Mouse (Mus musculus) left cerebral cortex, postnatal 25 days (tissue): ENCODE results near the gene Inpp5d. TPM values are rescaled to one million over a fixed set of nuclear protein-coding genes. Genes with fewer than 3 reads are reported as not detected.

ENCODE experiments used
- DNase-seq, 2 experiments: peaks; one replicate each; pipeline ENCODE4 v3.0.0; 2022; ENCODE audit warnings: low spot score in 2 of 2, mixed read lengths in 1 of 2
- intact Hi-C: fragments of 180-260 bp; cut with DNase I; formaldehyde crosslinking; loops from one replicate; pipeline ENCODE4 v1.15.1; 2025
- total RNA-seq, 2 experiments: library from RNA; stranded (reverse); gene quantifications; 2 replicates each; pipeline ENCODE4 v1.2.3; 2021

The Inpp5d gene
- total RNA-seq, 2 experiments from 2014 or later = 17.4 to 23.5 TPM

GRCm38 (mm10) chr1:87621146-87621857 is 1.2 kb downstream of the Inpp5d start:
- no peak for DNase-seq
- intact Hi-C loops = no loop called here

GRCm38 (mm10) chr1:87621858-87622279 is 1.8 kb downstream of the Inpp5d start:
- intact Hi-C loops = no loop called here
- DNase-seq = peak in 1 of 2 experiments; percentile 84

GRCm38 (mm10) chr1:87623977-87624666 is 4.0 kb downstream of the Inpp5d start:
- no peak for DNase-seq
- intact Hi-C loops = no loop called here

- intact Hi-C loops = no loop called here
- no peak for DNase-seq
Measured at GRCm38 (mm10) chr1:87624826-87625225, 4.7 kb downstream of the Inpp5d start.

- DNase-seq = no peak
- intact Hi-C loops = no loop called here
Measured at GRCm38 (mm10) chr1:87625254-87626025, 5.3 kb downstream of the Inpp5d start.

- DNase-seq = peak in 1 of 2 experiments; percentile 39
- intact Hi-C loops = no loop called here
Measured at GRCm38 (mm10) chr1:87626344-87626743, 6.2 kb downstream of the Inpp5d start.

- no peak for DNase-seq
- intact Hi-C loops = no loop called here
Measured at GRCm38 (mm10) chr1:87628085-87628484, 8.0 kb downstream of the Inpp5d start.

- DNase-seq = no peak
- intact Hi-C loops = no loop called here
Measured at GRCm38 (mm10) chr1:87631584-87631983, 11.5 kb downstream of the Inpp5d start.

GRCm38 (mm10) chr1:87632163-87632562 is 12.1 kb downstream of the Inpp5d start:
- no peak for DNase-seq
- intact Hi-C loops = no loop called here

- no peak for DNase-seq
- intact Hi-C loops = no loop called here
Measured at GRCm38 (mm10) chr1:87636716-87637117, 16.6 kb downstream of the Inpp5d start.

- peak in 1 of 2 experiments; percentile 44 for DNase-seq
Measured at GRCm38 (mm10) chr1:87637121-87637877, 17.2 kb downstream of the Inpp5d start.

GRCm38 (mm10) chr1:87637878-87638600 is 17.9 kb downstream of the Inpp5d start:
- intact Hi-C loops = no loop called here
- no peak for DNase-seq

More at GRCm38 (mm10) chr1:87637121-87637877, 17.2 kb downstream of the Inpp5d start:
- intact Hi-C loops = no loop called here

- DNase-seq = no peak
- intact Hi-C loops = no loop called here
Measured at GRCm38 (mm10) chr1:87639724-87640123, 19.6 kb downstream of the Inpp5d start.

- peak; percentile 38 to 50 for DNase-seq
- intact Hi-C loops = no loop called here
Measured at GRCm38 (mm10) chr1:87640165-87640661, 20.1 kb downstream of the Inpp5d start.

GRCm38 (mm10) chr1:87643016-87643415 is 22.9 kb downstream of the Inpp5d start:
- intact Hi-C loops = no loop called here
- no peak for DNase-seq

- no peak for DNase-seq
- intact Hi-C loops = no loop called here
Measured at GRCm38 (mm10) chr1:87645041-87645440, 24.9 kb downstream of the Inpp5d start.

- DNase-seq = no peak
- intact Hi-C loops = no loop called here
Measured at GRCm38 (mm10) chr1:87645748-87646147, 25.6 kb downstream of the Inpp5d start.

- DNase-seq = no peak
- intact Hi-C loops = no loop called here
Measured at GRCm38 (mm10) chr1:87647820-87648219, 27.7 kb downstream of the Inpp5d start.

GRCm38 (mm10) chr1:87648657-87649056 is 28.5 kb downstream of the Inpp5d start:
- DNase-seq = no peak
- intact Hi-C loops = no loop called here
